Mouse (Mus musculus): ENCODE data around the gene Ube2d3. TPM values are rescaled to one million over a fixed set of nuclear protein-coding genes. Genes with fewer than 3 reads are reported as not detected.

The Ube2d3 gene
- polyA plus RNA-seq, 1 experiment from 2014 or later, result 462 TPM

GRCm38 (mm10) chr3:135513800-135514425, 76.0 kb downstream of the Ube2d3 start:
- H3K9ac ChIP-seq, result no peak overlapping the region
- no peaks in the 10 kb centered on the region for H3K27me3 ChIP-seq
- no peaks in the 10 kb centered on the region for H3K4me1 ChIP-seq
- no peaks in the 10 kb centered on the region for H3K36me3 ChIP-seq
- H3K27ac ChIP-seq (replicated peaks), result no peak overlapping the region
- no peak for ATAC-seq (ENCODE audit: insufficient number of reproducible peaks, low FRiP score, low TSS enrichment, low read depth)
- H3K9me3 ChIP-seq (replicated peaks), result no peaks in the 10 kb centered on the region
- H3K4me3 ChIP-seq (replicated peaks), result no peak overlapping the region
- WGBS, result 81% methylated on average over 14 of the region's 14 CpGs
- no peak overlapping the region for H3K4me2 ChIP-seq (replicated peaks)

- no peak overlapping the region for H3K4me3 ChIP-seq (replicated peaks)
Observed at GRCm38 (mm10) chr3:135515246-135515645, 77.3 kb downstream of the Ube2d3 start.

GRCm38 (mm10) chr3:135516891-135517290, 78.9 kb downstream of the Ube2d3 start:
- no peak overlapping the region for H3K27ac ChIP-seq (replicated peaks)
- H3K4me1 ChIP-seq, result no peaks in the 10 kb centered on the region
- H3K9me3 ChIP-seq (replicated peaks), result no peaks in the 10 kb centered on the region
- no peak overlapping the region for H3K9ac ChIP-seq
- H3K27me3 ChIP-seq, result no peaks in the 10 kb centered on the region
- 0 out of 2 replicates have a peak, but pooled peaks have one; percentile 19 for ATAC-seq (ENCODE audit: insufficient number of reproducible peaks, low FRiP score, low TSS enrichment, low read depth)
- no peak overlapping the region for H3K4me2 ChIP-seq (replicated peaks)
- H3K36me3 ChIP-seq, result no peaks in the 10 kb centered on the region
- 51% methylated on average over 6 of the region's 6 CpGs for WGBS
- no peak overlapping the region for H3K4me3 ChIP-seq (replicated peaks)

More at GRCm38 (mm10) chr3:135515246-135515645, 77.3 kb downstream of the Ube2d3 start:
- H3K27me3 ChIP-seq, result no peaks in the 10 kb centered on the region
- ATAC-seq (ENCODE audit: insufficient number of reproducible peaks, low FRiP score, low TSS enrichment, low read depth), result no peak
- WGBS, result 74% methylated on average over 5 of the region's 5 CpGs
- no peaks in the 10 kb centered on the region for H3K36me3 ChIP-seq
- no peak overlapping the region for H3K27ac ChIP-seq (replicated peaks)
- H3K4me1 ChIP-seq, result no peaks in the 10 kb centered on the region
- no peak overlapping the region for H3K9ac ChIP-seq
- no peaks in the 10 kb centered on the region for H3K9me3 ChIP-seq (replicated peaks)
- no peak overlapping the region for H3K4me2 ChIP-seq (replicated peaks)

Other genes starting within 250 kb of the Ube2d3 start
- gene Cenpe, start 225.6 kb upstream of the Ube2d3 start, polyA plus RNA-seq (2015; fragmentation: Nextera tagmentation; extraction: Ambion mirVana), result 20.5 and 20.7 TPM in 2 replicates
- 10.5 and 13.4 TPM in 2 replicates for gene Bdh2, start 156.9 kb upstream of the Ube2d3 start, polyA plus RNA-seq (2015; fragmentation: Nextera tagmentation; extraction: Ambion mirVana)
- gene Slc9b2, start 130.4 kb upstream of the Ube2d3 start, polyA plus RNA-seq (2015; fragmentation: Nextera tagmentation; extraction: Ambion mirVana), result 4.0 and 5.1 TPM in 2 replicates
- 0.24 TPM in 1 of 2 replicates, not detected in the other for gene Slc9b1, start 90.1 kb upstream of the Ube2d3 start, polyA plus RNA-seq (2015; fragmentation: Nextera tagmentation; extraction: Ambion mirVana)
- 51.2 and 52.1 TPM in 2 replicates for gene Cisd2, start 14.2 kb upstream of the Ube2d3 start, polyA plus RNA-seq (2015; fragmentation: Nextera tagmentation; extraction: Ambion mirVana)
- 6.8 and 7.2 TPM in 2 replicates for gene Manba, start 47.5 kb downstream of the Ube2d3 start, polyA plus RNA-seq (2015; fragmentation: Nextera tagmentation; extraction: Ambion mirVana)

Data from embryonic facial prominence, embryonic 15.5 days (tissue).